Mouse (Mus musculus) olfactory bulb, adult 2 months (tissue): ENCODE data around the gene Acsl6.

ENCODE experiments used
- CTCF ChIP-seq: fragments of 200-500 bp; IDR thresholded peaks from 2 replicates; pipeline ENCODE4 v1.5.1; 2012; ENCODE audit warnings: low read depth, mild to moderate bottlenecking, low read length, moderate library complexity; ENCODE audit not compliant: insufficient read depth
- POLR2A ChIP-seq: fragments of 200-500 bp; IDR thresholded peaks from 2 replicates; pipeline ENCODE4 v1.6.1; 2012; ENCODE audit warnings: mild to moderate bottlenecking, low read depth, low read length, moderate library complexity; ENCODE audit not compliant: insufficient read depth

DNA sequence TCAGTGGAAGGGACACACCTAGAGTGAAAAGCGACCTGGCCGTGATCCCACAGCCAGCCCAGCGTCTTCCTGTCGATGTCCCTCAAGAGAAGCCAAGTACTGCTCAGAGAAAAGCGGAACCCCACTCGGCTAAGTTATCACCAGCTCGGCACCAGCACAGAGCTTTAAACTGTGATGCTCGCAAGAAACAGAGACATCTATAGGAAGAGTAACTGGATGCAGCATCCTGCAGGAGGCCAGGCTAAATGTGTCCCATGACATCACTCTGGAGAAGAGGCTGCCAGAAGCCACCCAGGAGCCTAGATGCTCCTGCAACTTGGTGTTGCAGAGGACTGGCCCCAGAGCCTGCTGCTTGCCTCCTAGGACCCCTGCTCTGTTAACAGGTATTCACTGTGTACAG is 1.6 kb upstream of the Acsl6 start:
- TF ChIP-seq CTCF (no peak), POLR2A (no peak)
